Mouse (Mus musculus): ENCODE results near the gene Fyttd1. TPM values are rescaled to one million over a fixed set of nuclear protein-coding genes. Genes with fewer than 3 reads are reported as not detected.
"Not testable (repeated sequence)": the region's sequence is repeated elsewhere in the genome, so short reads cannot be mapped to it uniquely, and the experiment has no call there.

The Fyttd1 gene
- polyA plus RNA-seq, 1 experiment from 2014 or later, result 78.1 TPM

- DNase-seq (ENCODE audit: low spot score), result no peak
- Histone ChIP-seq H3K4me3 (no peak overlapping the region), H3K27me3 (ENCODE audit: insufficient read depth, poor library complexity, severe bottlenecking) (no peaks in the 10 kb centered on the region), H3K36me3 (peaks cover 13% of the 10 kb centered on the region), H3K9me3 (no peaks in the 10 kb centered on the region), H3K27ac (no peak overlapping the region), H3K4me1 (replicated peaks) (peaks cover 25% of the 10 kb centered on the region)
- WGBS, result 94% methylated on average over 4 of the region's 4 CpGs
These were observed 11.9 kb upstream of the Fyttd1 start for GRCm38 (mm10) chr16:32865401-32865800.

GRCm38 (mm10) chr16:32866713-32867112, 10.6 kb upstream of the Fyttd1 start:
- Histone ChIP-seq H3K4me1 (replicated peaks) (peaks cover 25% of the 10 kb centered on the region), H3K9me3 (no peaks in the 10 kb centered on the region), H3K4me3 (peak overlapping the region; percentile 79; the same call in 1 of the 2 replicates), H3K27me3 (ENCODE audit: insufficient read depth, poor library complexity, severe bottlenecking) (no peaks in the 10 kb centered on the region), H3K27ac (no peak overlapping the region), H3K36me3 (0 out of 2 replicates have a peak, but pooled peaks cover 3% of the 10 kb centered on the region)
- 89% methylated on average over 5 of the region's 5 CpGs for WGBS
- no peak for DNase-seq (ENCODE audit: low spot score)

- Histone ChIP-seq H3K27me3 (ENCODE audit: insufficient read depth, poor library complexity, severe bottlenecking) (no peaks in the 10 kb centered on the region), H3K4me3 (peak overlapping the region; percentile 79), H3K9me3 (no peaks in the 10 kb centered on the region), H3K27ac (peak overlapping the region; percentile 87), H3K36me3 (0 out of 2 replicates have a peak, but pooled peaks cover 3% of the 10 kb centered on the region), H3K4me1 (replicated peaks) (peaks cover 25% of the 10 kb centered on the region)
- under 1% methylated on average over 35 of the region's 35 CpGs for WGBS
- peak; percentile 90 for DNase-seq (ENCODE audit: low spot score)
These were observed 9.3 kb upstream of the Fyttd1 start for GRCm38 (mm10) chr16:32867919-32868552.

GRCm38 (mm10) chr16:32870231-32870630, 7.1 kb upstream of the Fyttd1 start:
- no peak for DNase-seq (ENCODE audit: low spot score)
- WGBS, result 62% methylated on average over 5 of the region's 5 CpGs
- H3K27ac ChIP-seq, result no peak overlapping the region
- H3K36me3 ChIP-seq, result no peaks in the 10 kb centered on the region
- H3K4me1 ChIP-seq (replicated peaks), result peaks cover 25% of the 10 kb centered on the region
- H3K9me3 ChIP-seq, result no peaks in the 10 kb centered on the region
- no peaks in the 10 kb centered on the region for H3K27me3 ChIP-seq (ENCODE audit: insufficient read depth, poor library complexity, severe bottlenecking)
- no peak overlapping the region for H3K4me3 ChIP-seq

GRCm38 (mm10) chr16:32873366-32873765, 3.9 kb upstream of the Fyttd1 start:
- Histone ChIP-seq H3K27ac (no peak overlapping the region), H3K36me3 (no peaks in the 10 kb centered on the region), H3K4me1 (replicated peaks) (peaks cover 17% of the 10 kb centered on the region), H3K4me3 (no peak overlapping the region), H3K27me3 (ENCODE audit: insufficient read depth, poor library complexity, severe bottlenecking) (no peaks in the 10 kb centered on the region), H3K9me3 (no peaks in the 10 kb centered on the region)
- no peak for DNase-seq (ENCODE audit: low spot score)
- 62% methylated on average over 3 of the region's 3 CpGs for WGBS

GRCm38 (mm10) chr16:32875281-32875680, 2.0 kb upstream of the Fyttd1 start:
- 59% methylated on average over 1 of the region's 1 CpGs for WGBS
- H3K36me3 ChIP-seq; H3K9me3 ChIP-seq; H3K27me3 ChIP-seq (ENCODE audit: insufficient read depth, poor library complexity, severe bottlenecking); H3K4me3 ChIP-seq; H3K27ac ChIP-seq; DNase-seq (ENCODE audit: low spot score): not testable (repeated sequence)
- peaks cover 23% of the 10 kb centered on the region for H3K4me1 ChIP-seq (replicated peaks)

GRCm38 (mm10) chr16:32875847-32876246, 1.5 kb upstream of the Fyttd1 start:
- H3K9me3 ChIP-seq, result no peaks in the 10 kb centered on the region
- DNase-seq (ENCODE audit: low spot score), result no peak
- H3K4me3 ChIP-seq, result no peak overlapping the region
- H3K27me3 ChIP-seq (ENCODE audit: insufficient read depth, poor library complexity, severe bottlenecking), result no peaks in the 10 kb centered on the region
- H3K36me3 ChIP-seq, result 0 out of 2 replicates have a peak, but pooled peaks cover 7% of the 10 kb centered on the region
- peaks cover 23% of the 10 kb centered on the region for H3K4me1 ChIP-seq (replicated peaks)
- no peak overlapping the region for H3K27ac ChIP-seq
- WGBS, result 93% methylated on average over 3 of the region's 3 CpGs

- Histone ChIP-seq H3K4me3 (peak overlapping the region; percentile 87), H3K27ac (peak overlapping the region; percentile 94; the same call in 1 of the 2 replicates), H3K4me1 (replicated peaks) (peaks cover 26% of the 10 kb centered on the region), H3K27me3 (ENCODE audit: insufficient read depth, poor library complexity, severe bottlenecking) (no peaks in the 10 kb centered on the region), H3K9me3 (no peaks in the 10 kb centered on the region), H3K36me3 (0 out of 2 replicates have a peak, but pooled peaks cover 7% of the 10 kb centered on the region)
- no peak for DNase-seq (ENCODE audit: low spot score)
- 34% methylated on average over 9 of the region's 9 CpGs for WGBS
These were observed 469 bp upstream of the Fyttd1 start for GRCm38 (mm10) chr16:32876831-32877230.

GRCm38 (mm10) chr16:32878157-32878598, 878 bp downstream of the Fyttd1 start:
- peaks cover 27% of the 10 kb centered on the region for H3K4me1 ChIP-seq (replicated peaks)
- H3K4me3 ChIP-seq, result peak overlapping the region; percentile 87
- H3K9me3 ChIP-seq, result no peaks in the 10 kb centered on the region
- H3K36me3 ChIP-seq, result 0 out of 2 replicates have a peak, but pooled peaks cover 7% of the 10 kb centered on the region
- H3K27ac ChIP-seq, result peak overlapping the region; percentile 94
- DNase-seq (ENCODE audit: low spot score), result no peak
- H3K27me3 ChIP-seq (ENCODE audit: insufficient read depth, poor library complexity, severe bottlenecking), result no peaks in the 10 kb centered on the region
- under 1% methylated on average over 34 of the region's 34 CpGs for WGBS

GRCm38 (mm10) chr16:32878972-32879926, 1.9 kb downstream of the Fyttd1 start:
- Histone ChIP-seq H3K36me3 (peaks cover 16% of the 10 kb centered on the region), H3K27me3 (ENCODE audit: insufficient read depth, poor library complexity, severe bottlenecking) (no peaks in the 10 kb centered on the region), H3K4me3 (peak overlapping the region; percentile 87), H3K9me3 (no peaks in the 10 kb centered on the region), H3K27ac (no peak overlapping the region), H3K4me1 (replicated peaks) (peaks cover 27% of the 10 kb centered on the region)
- 90% methylated on average over 14 of the region's 14 CpGs for WGBS
- DNase-seq (ENCODE audit: low spot score), result no peak

- peaks cover 33% of the 10 kb centered on the region for H3K36me3 ChIP-seq
- H3K27me3 ChIP-seq (ENCODE audit: insufficient read depth, poor library complexity, severe bottlenecking), result no peaks in the 10 kb centered on the region
- no peak overlapping the region for H3K27ac ChIP-seq
- no peaks in the 10 kb centered on the region for H3K9me3 ChIP-seq
- H3K4me3 ChIP-seq, result no peak overlapping the region
- peaks cover 27% of the 10 kb centered on the region for H3K4me1 ChIP-seq (replicated peaks)
- DNase-seq (ENCODE audit: low spot score), result no peak
- WGBS, result 80% methylated on average over 7 of the region's 7 CpGs
These were observed 4.2 kb downstream of the Fyttd1 start for GRCm38 (mm10) chr16:32881538-32881937.

- Histone ChIP-seq H3K36me3 (peaks cover 76% of the 10 kb centered on the region), H3K9me3 (no peaks in the 10 kb centered on the region), H3K27ac (no peak overlapping the region), H3K4me1 (replicated peaks) (no peaks in the 10 kb centered on the region), H3K27me3 (ENCODE audit: insufficient read depth, poor library complexity, severe bottlenecking) (no peaks in the 10 kb centered on the region), H3K4me3 (no peak overlapping the region)
- WGBS, result 87% methylated on average over 7 of the region's 7 CpGs
- no peak for DNase-seq (ENCODE audit: low spot score)
These were observed 10.7 kb downstream of the Fyttd1 start for GRCm38 (mm10) chr16:32887996-32888395.

GRCm38 (mm10) chr16:32889881-32890280, 12.6 kb downstream of the Fyttd1 start:
- Histone ChIP-seq H3K4me1 (replicated peaks) (no peaks in the 10 kb centered on the region), H3K36me3 (peaks cover 80% of the 10 kb centered on the region), H3K27me3 (ENCODE audit: insufficient read depth, poor library complexity, severe bottlenecking) (no peaks in the 10 kb centered on the region), H3K9me3 (no peaks in the 10 kb centered on the region), H3K4me3 (no peak overlapping the region), H3K27ac (no peak overlapping the region)
- DNase-seq (ENCODE audit: low spot score), result no peak
- WGBS, result 67% methylated on average over 2 of the region's 2 CpGs

All from hindbrain, embryonic 10.5 days (tissue).